Mouse (Mus musculus): ENCODE measurements around the gene Gm8094.
"Not testable (repeated sequence)": the region's sequence is repeated elsewhere in the genome, so short reads cannot be mapped to it uniquely, and the experiment has no call there.

Gm8094 gene

GRCm38 (mm10) chr14:43076543-43076942 is at the start of gene Gm8094:
TSS of gene Gm8094 (minus strand) at chr14:43076643.
- DNase-seq: not testable (repeated sequence)

- DNase-seq: not testable (repeated sequence)
These were observed 43.2 kb upstream of the Gm8094 start for GRCm38 (mm10) chr14:43119673-43120072.

- not testable (repeated sequence) for DNase-seq
These were observed 23.9 kb upstream of the Gm8094 start, which contains the start of gene Gm8104 for GRCm38 (mm10) chr14:43100301-43100700. TSS of gene Gm8104 (plus strand) at chr14:43100601.

- DNase-seq: not testable (repeated sequence)
These were observed 12.9 kb upstream of the Gm8094 start for GRCm38 (mm10) chr14:43089103-43089919.

GRCm38 (mm10) chr14:43084936-43085730 is 8.7 kb upstream of the Gm8094 start:
- DNase-seq: not testable (repeated sequence)

- DNase-seq: not testable (repeated sequence)
These were observed 16.3 kb downstream of the Gm8094 start for GRCm38 (mm10) chr14:43060179-43060578.

DNA sequence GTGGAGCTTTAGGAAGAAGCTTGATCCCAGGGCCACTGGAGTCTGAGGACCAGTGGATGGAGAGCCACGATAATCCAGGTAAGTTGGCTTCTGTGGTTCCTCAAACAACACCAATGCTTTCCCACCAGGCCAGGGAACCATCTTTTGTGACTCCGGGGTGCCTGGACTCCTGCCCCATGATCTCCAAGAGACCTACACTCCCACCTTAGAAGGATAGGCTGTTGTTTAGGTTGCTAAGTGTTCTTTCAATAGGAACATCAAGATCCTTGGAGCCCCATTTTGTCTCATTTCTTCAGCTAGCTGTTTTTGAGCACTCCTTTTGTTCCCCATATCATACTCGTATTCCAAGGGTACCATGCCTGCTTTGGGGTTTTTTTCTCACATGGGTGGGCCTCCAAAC is 18.4 kb downstream of the Gm8094 start:
- DNase-seq: not testable (repeated sequence)
